Mouse (Mus musculus): ENCODE measurements around the gene Kctd14. TPM values are rescaled to one million over a fixed set of nuclear protein-coding genes. Genes with fewer than 3 reads are reported as not detected.
"Not testable (repeated sequence)": the region's sequence is repeated elsewhere in the genome, so short reads cannot be mapped to it uniquely, and the experiment has no call there.

Gene Kctd14
- total RNA-seq, 2 experiments from 2014 or later = 3.3 to 3.7 TPM

DNA sequence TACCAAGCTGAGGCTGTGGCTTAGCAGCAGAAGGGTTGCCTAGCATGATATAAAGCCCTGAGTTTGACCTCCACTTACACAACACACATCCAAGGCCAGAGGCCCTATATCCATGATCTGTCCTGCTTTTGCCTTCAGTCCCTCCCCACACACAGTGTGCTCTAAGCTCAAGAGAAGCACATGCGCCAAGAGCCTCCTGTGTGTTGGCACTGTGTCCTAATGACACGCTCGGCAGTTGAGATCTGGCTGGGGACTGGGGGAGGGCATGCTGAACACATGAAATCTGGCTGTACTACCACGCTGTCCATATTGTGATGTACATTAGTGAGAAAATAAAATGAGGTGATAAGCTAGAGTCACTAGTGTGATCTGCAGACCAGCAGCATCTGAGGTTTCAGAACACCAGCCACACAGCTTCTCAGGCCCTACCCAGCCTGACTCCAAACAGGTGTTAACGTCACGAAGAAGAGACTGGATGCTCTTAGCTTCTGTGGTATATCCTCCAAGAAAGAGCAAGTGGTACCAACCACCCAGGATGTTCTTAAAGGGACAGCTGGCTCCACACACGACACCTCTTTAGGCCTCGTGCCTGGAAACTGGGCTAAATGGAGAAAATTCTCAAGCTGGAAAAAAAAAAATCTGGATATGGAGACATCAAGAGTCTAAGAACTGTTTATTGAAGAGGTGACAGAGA is 30.0 kb upstream of the Kctd14 start:
- intact Hi-C loops (cut with DNase I) = no loop called here
- Histone ChIP-seq H3K4me3 (no peak overlapping the region), H3K27ac (no peak overlapping the region)
- no peak for DNase-seq (ENCODE audit: extremely low spot score in 1 of 2, low spot score in 2 of 2)
- TF ChIP-seq CTCF (IDR thresholded peaks at IDR 0.05) = no peak

DNA sequence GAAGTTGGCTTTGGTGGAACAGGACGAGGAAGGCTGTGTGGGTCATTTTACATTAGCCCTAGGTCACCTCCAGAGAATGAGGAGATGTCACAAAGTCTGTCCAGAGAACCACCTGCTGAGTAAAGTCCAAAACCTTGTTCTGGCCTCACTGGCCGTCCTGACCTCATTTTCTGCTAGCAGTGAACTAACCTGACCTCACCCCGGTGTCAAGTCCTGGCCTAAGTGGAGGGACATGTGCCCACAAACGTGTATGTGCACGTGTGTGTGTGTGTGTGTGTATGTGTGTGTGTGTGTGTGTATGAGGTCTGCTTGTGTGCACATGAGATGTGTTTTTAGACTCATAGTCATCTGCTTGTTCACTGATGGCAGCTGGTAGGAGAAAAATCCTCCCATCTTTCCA is 27.4 kb upstream of the Kctd14 start:
- no peak overlapping the region for H3K4me3 ChIP-seq
- TF ChIP-seq CTCF (IDR thresholded peaks at IDR 0.05) = no peak
- no peak overlapping the region for H3K27ac ChIP-seq
- no peak for DNase-seq (ENCODE audit: extremely low spot score in 1 of 2, low spot score in 2 of 2)
- intact Hi-C loops (cut with DNase I) = no loop called here

DNA sequence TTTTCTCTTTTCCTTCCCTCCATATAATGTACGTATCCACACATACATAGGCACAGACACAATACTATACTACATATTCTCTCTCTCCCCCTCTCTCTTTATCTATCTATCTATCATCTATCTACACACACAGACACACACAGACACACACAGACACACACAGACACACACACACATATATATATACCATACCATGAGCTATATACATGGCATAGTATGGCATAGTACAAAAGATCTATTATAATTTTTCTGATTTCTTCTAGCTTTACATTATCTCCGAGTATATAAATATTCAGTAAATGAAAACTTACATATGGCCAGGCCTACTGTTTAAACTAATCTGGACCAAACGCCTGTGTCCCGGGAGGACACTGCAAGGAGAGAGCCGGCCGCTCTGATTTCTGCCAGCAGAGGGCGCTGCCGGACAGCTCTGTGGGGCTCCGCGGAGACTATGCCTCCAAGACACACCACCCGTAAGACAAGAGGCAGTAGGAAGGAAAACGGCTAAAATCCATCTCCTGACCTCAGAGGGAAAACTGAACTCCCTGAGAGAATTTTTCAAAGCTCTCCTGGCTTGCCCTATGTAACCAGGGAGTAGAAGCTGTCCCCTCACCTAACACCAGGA is 26.4 kb upstream of the Kctd14 start:
- no peak; the same call in none of the 2 replicates for TF ChIP-seq CTCF (IDR thresholded peaks at IDR 0.05)
- peak; percentile 84 to 92 for DNase-seq (ENCODE audit: extremely low spot score in 1 of 2, low spot score in 2 of 2)
- H3K27ac ChIP-seq = 0 out of 2 replicates have a peak overlapping the region, but pooled peaks have one; percentile 13
- intact Hi-C loops (cut with DNase I) = loop anchor here (5.0 kb wide), 3 partner anchors 153 to 553 kb away; partner anchors contain the start of genes Aamdc and Rsf1
- H3K4me3 ChIP-seq = no peak overlapping the region

DNA sequence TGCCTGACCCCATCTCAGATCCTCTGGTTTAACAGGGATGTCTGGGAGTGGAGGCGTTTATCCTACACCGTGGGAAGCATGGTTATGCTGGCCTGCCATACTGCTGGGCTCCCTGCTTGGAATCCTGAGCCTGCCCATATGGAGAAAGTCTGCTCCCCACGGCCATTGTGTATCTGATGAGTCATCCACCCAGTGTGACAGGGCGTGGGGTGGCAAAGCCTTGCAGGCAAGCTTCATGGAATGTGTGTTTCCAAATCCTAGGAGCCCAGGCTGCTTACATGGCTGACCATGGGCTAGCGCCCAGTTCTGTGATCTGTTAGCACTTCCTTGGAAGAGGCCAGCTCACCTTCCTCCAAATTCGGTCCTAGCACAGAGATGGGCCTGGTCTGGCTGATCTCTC is 24.6 kb upstream of the Kctd14 start:
- Histone ChIP-seq H3K4me3 (no peak overlapping the region), H3K27ac (no peak overlapping the region)
- no peak for TF ChIP-seq CTCF (IDR thresholded peaks at IDR 0.05)
- intact Hi-C loops (cut with DNase I) = loop anchor here (2.0 to 5.0 kb wide), 4 partner anchors 54 to 551 kb away; partner anchors contain the start of genes Aamdc, Ints4 and Rsf1
- no peak for DNase-seq (ENCODE audit: extremely low spot score in 1 of 2, low spot score in 2 of 2)

- intact Hi-C loops (cut with DNase I) = loop anchor here (2.0 to 5.0 kb wide), 4 partner anchors 54 to 550 kb away; partner anchors contain the start of genes Aamdc, Ints4 and Rsf1
- TF ChIP-seq CTCF (IDR thresholded peaks at IDR 0.05) = no peak
- Histone ChIP-seq H3K27ac (no peak overlapping the region), H3K4me3 (no peak overlapping the region)
- no peak for DNase-seq (ENCODE audit: extremely low spot score in 1 of 2, low spot score in 2 of 2)
These were observed 23.8 kb upstream of the Kctd14 start for GRCm38 (mm10) chr7:97427296-97427695.

- no peak for DNase-seq (ENCODE audit: extremely low spot score in 1 of 2, low spot score in 2 of 2)
- H3K4me3 ChIP-seq = no peak overlapping the region
- intact Hi-C loops (cut with DNase I) = loop anchor here (2.0 to 5.0 kb wide), 4 partner anchors 53 to 549 kb away; partner anchors contain the start of genes Aamdc, Ints4 and Rsf1
- 0 out of 2 replicates have a peak overlapping the region, but pooled peaks have one; percentile 28 for H3K27ac ChIP-seq
- TF ChIP-seq CTCF (IDR thresholded peaks at IDR 0.05) = peak; percentile 16
These were observed 23.2 kb upstream of the Kctd14 start for GRCm38 (mm10) chr7:97427778-97428420.

- no peak for DNase-seq (ENCODE audit: extremely low spot score in 1 of 2, low spot score in 2 of 2)
- no peak for TF ChIP-seq CTCF (IDR thresholded peaks at IDR 0.05)
- intact Hi-C loops (cut with DNase I) = loop anchor here (5.0 kb wide), 3 partner anchors 148 to 548 kb away; partner anchors contain the start of genes Aamdc and Rsf1
- Histone ChIP-seq H3K27ac (no peak overlapping the region), H3K4me3 (no peak overlapping the region)
These were observed 21.4 kb upstream of the Kctd14 start for GRCm38 (mm10) chr7:97429705-97430104.

DNA sequence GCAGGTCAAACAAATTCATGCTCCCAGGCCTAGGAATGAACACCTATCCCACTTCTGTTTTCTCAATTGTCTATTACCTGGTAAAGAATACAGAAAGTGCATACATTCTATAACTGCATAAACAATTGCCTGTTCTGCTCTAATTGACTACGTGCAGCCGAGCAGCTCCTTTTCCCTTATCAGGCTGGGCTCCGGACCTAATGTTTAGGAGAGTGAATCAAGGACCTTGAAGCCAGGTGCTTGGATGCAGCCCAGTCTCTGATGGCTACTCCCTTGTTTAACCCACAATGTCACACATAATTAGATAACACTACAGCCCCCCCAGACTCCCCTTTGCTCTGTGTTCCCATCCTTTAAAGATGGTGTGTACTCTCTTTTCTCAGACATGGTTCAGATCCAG is 17.6 kb upstream of the Kctd14 start:
- H3K4me3 ChIP-seq; intact Hi-C loops (cut with DNase I); H3K27ac ChIP-seq; DNase-seq (ENCODE audit: extremely low spot score in 1 of 2, low spot score in 2 of 2): not testable (repeated sequence)

DNA sequence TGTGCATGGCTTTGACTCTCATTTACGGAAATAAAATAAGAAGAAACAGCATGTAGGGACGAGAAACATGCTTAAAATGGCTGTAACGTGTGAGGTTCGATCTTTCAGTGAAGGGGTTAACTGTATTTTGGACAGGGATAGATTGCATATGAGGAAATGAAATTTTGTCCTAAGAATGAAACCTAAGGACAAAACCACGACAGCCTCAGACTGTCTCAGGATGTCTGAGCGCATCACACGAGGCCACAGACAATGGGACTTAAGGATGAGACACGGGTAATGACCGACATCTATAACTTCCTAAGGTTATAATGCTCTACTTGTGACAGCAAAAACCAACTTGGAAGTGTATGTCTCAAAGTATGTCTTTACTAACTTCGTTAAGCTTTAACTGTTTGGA is 16.6 kb upstream of the Kctd14 start:
- Histone ChIP-seq H3K27ac (no peak overlapping the region), H3K4me3 (no peak overlapping the region)
- intact Hi-C loops (cut with DNase I) = no loop called here
- TF ChIP-seq CTCF (IDR thresholded peaks at IDR 0.05) = no peak
- no peak for DNase-seq (ENCODE audit: extremely low spot score in 1 of 2, low spot score in 2 of 2)

GRCm38 (mm10) chr7:97438986-97439385 is 12.1 kb upstream of the Kctd14 start:
- no peak for TF ChIP-seq CTCF (IDR thresholded peaks at IDR 0.05)
- intact Hi-C loops (cut with DNase I) = no loop called here
- DNase-seq (ENCODE audit: extremely low spot score in 1 of 2, low spot score in 2 of 2) = no peak
- no peak overlapping the region for H3K27ac ChIP-seq
- no peak overlapping the region for H3K4me3 ChIP-seq

GRCm38 (mm10) chr7:97446171-97446925 is 4.8 kb upstream of the Kctd14 start:
- Histone ChIP-seq H3K4me3 (no peak overlapping the region), H3K27ac (peak overlapping the region; percentile 76)
- peak; percentile 81 to 88 for DNase-seq (ENCODE audit: extremely low spot score in 1 of 2, low spot score in 2 of 2)
- intact Hi-C loops (cut with DNase I) = no loop called here
- no peak for TF ChIP-seq CTCF (IDR thresholded peaks at IDR 0.05)

Data from left cerebral cortex, adult 2 months (tissue).